19 mouse cellular contexts compared by ENCODE assay signal in genomic region chr13:97651176-97651575, GRCm38 (mm10).
DNase-seq lines count a peak whose midpoint lies in the region; ATAC-seq and TF ChIP-seq lines count a peak whose summit lies in the region.
"Had no signal": no experiment of that assay in that cellular context is flagged by ENCODE, and none has a peak within 500 bp of the region (broad histone marks: within the 10 kb centered on the region; RNA-seq: fewer than 3 reads in every experiment).

No protein-coding gene starts in this region.

- TF ChIP-seq CTCF in layer of hippocampus, adult 2 months (conservative IDR thresholded peaks at IDR 0.05) = 0 out of 2 replicates have a peak, but pooled peaks have one; percentile 4
- peak; percentile 32 for TF ChIP-seq CTCF in stomach, postnatal 0 days (IDR thresholded peaks at IDR 0.05; ENCODE audit: low read depth)

- 74% methylated on average over 5 of the region's 5 CpGs for WGBS in stomach, postnatal 0 days
- 82% methylated on average over 5 of the region's 5 CpGs for WGBS in liver, embryonic 11.5 days

- ATAC-seq in frontal cortex, adult (ENCODE audit: low TSS enrichment) = peak; percentile 60
- peak; percentile 59; the same call in 1 of the 2 replicates for ATAC-seq in stomach, postnatal 0 days (ENCODE audit: low FRiP score, low TSS enrichment)
- ATAC-seq in liver, embryonic 11.5 days (replicated peaks; ENCODE audit: low FRiP score) = no peak
- ATAC-seq: Patski had no signal

- H3K27ac ChIP-seq in layer of hippocampus, adult 2 months = peak overlapping the region; percentile 77
- H3K27ac ChIP-seq in stomach, postnatal 0 days (replicated peaks) = peak overlapping the region; percentile 78
- no peak overlapping the region for H3K27ac ChIP-seq in liver, embryonic 11.5 days (ENCODE audit: low read depth, low read length)
- H3K27ac ChIP-seq: forebrain, embryonic 10.5 days; forebrain, embryonic 13.5 days; heart, adult 2 months; hindbrain, embryonic 12.5 days; hindbrain, embryonic 15.5 days had no signal

- H3K4me1 ChIP-seq in stomach, postnatal 0 days (replicated peaks; ENCODE audit: control insufficient read depth, insufficient read depth) = no peaks in the 10 kb centered on the region; the same call in 1 of the 2 replicates
- no peaks in the 10 kb centered on the region for H3K4me1 ChIP-seq in liver, embryonic 11.5 days (replicated peaks; ENCODE audit: control insufficient read depth, insufficient read depth, low read length)
- H3K4me1 ChIP-seq: hindbrain, embryonic 12.5 days; hindbrain, embryonic 15.5 days had no signal

- H3K36me3 ChIP-seq in stomach, postnatal 0 days (ENCODE audit: control insufficient read depth, insufficient read depth, low read length) = no peaks in the 10 kb centered on the region
- H3K36me3 ChIP-seq in liver, embryonic 11.5 days (ENCODE audit: control insufficient read depth, insufficient read depth, low read length) = no peaks in the 10 kb centered on the region
- H3K36me3 ChIP-seq: forebrain, embryonic 10.5 days; hindbrain, embryonic 12.5 days; hindbrain, embryonic 15.5 days had no signal

- no peak overlapping the region for H3K9ac ChIP-seq in stomach, postnatal 0 days (ENCODE audit: low read length)
- no peak overlapping the region for H3K9ac ChIP-seq in liver, embryonic 11.5 days (ENCODE audit: low read depth, low read length)
- H3K9ac ChIP-seq: forebrain, embryonic 13.5 days; hindbrain, embryonic 12.5 days; hindbrain, embryonic 15.5 days had no signal

- H3K4me3 ChIP-seq in layer of hippocampus, adult 2 months = no peak overlapping the region
- H3K4me3 ChIP-seq in stomach, postnatal 0 days (ENCODE audit: low read depth, low read length) = no peak overlapping the region
- H3K4me3 ChIP-seq in liver, embryonic 11.5 days (ENCODE audit: low read depth, low read length) = no peak overlapping the region
- H3K4me3 ChIP-seq: forebrain, embryonic 10.5 days; forebrain, embryonic 13.5 days; heart, adult 2 months; hindbrain, embryonic 12.5 days; hindbrain, embryonic 15.5 days had no signal

- no peak for DNase-seq in frontal cortex, postnatal 10 days (ENCODE audit: low spot score in 2 of 2)
- no peak for DNase-seq in layer of hippocampus, adult 2 months (ENCODE audit: low spot score in 2 of 2)
- DNase-seq in layer of hippocampus, adult 11-12 months (ENCODE audit: low spot score) = no peak
- DNase-seq in brain, adult 2 months (ENCODE audit: low read depth, low spot score) = peak; percentile 41
- no peak for DNase-seq in stomach, postnatal 0 days (ENCODE audit: low spot score)
- no peak for DNase-seq in liver, embryonic 11.5 days (ENCODE audit: low spot score)
- DNase-seq: adrenal gland, postnatal 14 days; cerebellum, adult 11-12 months; cerebellum, adult 9-10 months; cerebellum, postnatal 14 days; gastrocnemius, postnatal 25 days had no signal

- no peaks in the 10 kb centered on the region for H3K9me3 ChIP-seq in stomach, postnatal 0 days (ENCODE audit: control insufficient read depth, low read length)
- 0 out of 2 replicates have a peak, but pooled peaks cover 3% of the 10 kb centered on the region for H3K9me3 ChIP-seq in liver, embryonic 11.5 days (ENCODE audit: control insufficient read depth, low read length)
- H3K9me3 ChIP-seq: forebrain, embryonic 10.5 days; hindbrain, embryonic 12.5 days; hindbrain, embryonic 15.5 days had no signal

- no peak for TF ChIP-seq EP300 in stomach, postnatal 0 days (optimal IDR thresholded peaks at IDR 0.05)

- H3K27me3 ChIP-seq in stomach, postnatal 0 days (ENCODE audit: control insufficient read depth, insufficient read depth, low read length) = no peaks in the 10 kb centered on the region
- H3K27me3 ChIP-seq in liver, embryonic 11.5 days (replicated peaks; ENCODE audit: control insufficient read depth, insufficient read depth, low read length) = no peaks in the 10 kb centered on the region
- H3K27me3 ChIP-seq: forebrain, embryonic 13.5 days; hindbrain, embryonic 12.5 days; hindbrain, embryonic 15.5 days; Patski had no signal

- no peak overlapping the region for H3K4me2 ChIP-seq in stomach, postnatal 0 days (replicated peaks; ENCODE audit: low read depth)
- H3K4me2 ChIP-seq in liver, embryonic 11.5 days = no peak overlapping the region
- H3K4me2 ChIP-seq: forebrain, embryonic 13.5 days; heart, embryonic 11.5 days; hindbrain, embryonic 12.5 days; hindbrain, embryonic 15.5 days had no signal
